Mouse (Mus musculus) layer of hippocampus, postnatal 25 days (tissue): ENCODE measurements at regions not wholly inside any gene's neighbourhood (a gene's known extent, or its start where the extent isn't known, plus 50 kb on each side); places are given as distances from the start of the nearest gene placed in this dataset.

Source experiments
- DNase-seq, 2 experiments: peaks; one replicate each; pipeline ENCODE4 v3.0.0; 2022; ENCODE audit warnings: mixed read lengths in 2 of 2, low spot score in 1 of 2; ENCODE audit errors: extremely low spot score in 1 of 2

- DNase-seq = no peak
Measured at GRCm38 (mm10) chr2:106455039-106455438, 238.0 kb upstream of the Mpped2 start.

- DNase-seq = no peak
Measured at GRCm38 (mm10) chr2:106455972-106456371, 237.1 kb upstream of the Mpped2 start.

GRCm38 (mm10) chr2:106458003-106458402 lies 235.1 kb upstream of the Mpped2 start:
- DNase-seq = no peak

- no peak for DNase-seq
Measured at GRCm38 (mm10) chr2:106461021-106461420, 232.0 kb upstream of the Mpped2 start.

GRCm38 (mm10) chr2:106461490-106461889 lies 231.6 kb upstream of the Mpped2 start:
- no peak for DNase-seq

GRCm38 (mm10) chr2:106461973-106462637 lies 231.0 kb upstream of the Mpped2 start:
- DNase-seq = no peak

- no peak for DNase-seq
Measured at GRCm38 (mm10) chr2:106465055-106465454, 228.0 kb upstream of the Mpped2 start.

GRCm38 (mm10) chr2:106465831-106466230 lies 227.2 kb upstream of the Mpped2 start:
- no peak for DNase-seq

- no peak for DNase-seq
Measured at GRCm38 (mm10) chr2:106469196-106469595, 223.9 kb upstream of the Mpped2 start.

- DNase-seq = no peak
Measured at GRCm38 (mm10) chr2:106473458-106473857, 219.6 kb upstream of the Mpped2 start.

GRCm38 (mm10) chr2:106477991-106478390 lies 215.1 kb upstream of the Mpped2 start:
- DNase-seq = no peak

GRCm38 (mm10) chr2:106487335-106488082 lies 205.6 kb upstream of the Mpped2 start:
- no peak for DNase-seq

GRCm38 (mm10) chr2:106498735-106499134 lies 194.3 kb upstream of the Mpped2 start:
- no peak for DNase-seq

- DNase-seq = no peak
Measured at GRCm38 (mm10) chr2:106499227-106499928, 193.7 kb upstream of the Mpped2 start.

GRCm38 (mm10) chr2:106504933-106505420 lies 188.1 kb upstream of the Mpped2 start:
- DNase-seq = no peak

GRCm38 (mm10) chr2:106511889-106512288 lies 181.2 kb upstream of the Mpped2 start:
- DNase-seq = no peak

- DNase-seq = no peak
Measured at GRCm38 (mm10) chr2:106512338-106513024, 180.6 kb upstream of the Mpped2 start.

GRCm38 (mm10) chr2:106513025-106513386 lies 180.1 kb upstream of the Mpped2 start:
- no peak for DNase-seq

- DNase-seq = no peak
Measured at GRCm38 (mm10) chr2:106517224-106517623, 175.8 kb upstream of the Mpped2 start.

GRCm38 (mm10) chr2:106522961-106523360 lies 170.1 kb upstream of the Mpped2 start:
- no peak for DNase-seq

- no peak for DNase-seq
Measured at GRCm38 (mm10) chr2:106527008-106527407, 166.1 kb upstream of the Mpped2 start.
